Mouse (Mus musculus): Measurements from ENCODE around the gene Ctnna3. TPM values are rescaled to one million over a fixed set of nuclear protein-coding genes. Genes with fewer than 3 reads are reported as not detected.

The Ctnna3 gene
- total and polyA plus RNA-seq, 2 experiments, result 0.09 TPM; not detected in 1

DNA sequence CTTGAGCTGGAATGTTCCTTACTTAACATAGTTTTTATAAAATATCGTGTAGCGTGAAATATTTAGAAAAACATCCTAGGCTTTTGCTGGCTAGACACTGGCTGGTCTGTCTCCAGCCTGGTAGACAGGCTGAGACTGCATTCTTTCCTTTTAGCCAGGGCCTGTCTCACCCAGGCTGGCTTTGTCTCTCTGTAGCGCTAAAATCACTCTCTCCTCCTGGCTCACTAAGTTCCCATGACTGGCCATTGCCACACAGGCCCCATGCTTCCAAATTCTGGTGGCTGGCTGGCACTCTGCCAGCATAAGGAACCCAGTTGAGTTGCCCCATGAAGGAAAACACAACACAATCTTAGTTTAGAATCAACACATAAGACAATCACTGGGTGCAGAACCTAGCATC is 1450.0 kb downstream of the Ctnna3 start:
- Histone ChIP-seq H3K4me1 (ENCODE audit: control insufficient read depth, insufficient read depth, low read length) (no peaks in the 10 kb centered on the region), H3K27ac (replicated peaks; ENCODE audit: insufficient read depth, low read depth, low read length) (no peak overlapping the region), H3K36me3 (ENCODE audit: control insufficient read depth, insufficient read depth, low read length) (no peaks in the 10 kb centered on the region), H3K79me2 (ENCODE audit: control insufficient read depth, insufficient read depth, low read length) (no peaks in the 10 kb centered on the region), H3K4me3 (ENCODE audit: insufficient read depth, low read depth, low read length) (no peak overlapping the region), H3K9ac (ENCODE audit: low read depth, low read length) (no peak overlapping the region), H3K27me3 (ENCODE audit: control insufficient read depth, insufficient read depth, low read length) (no peaks in the 10 kb centered on the region)
- no peak for TF ChIP-seq CTCF (IDR thresholded peaks at IDR 0.05; ENCODE audit: low read depth, low read length)
- WGBS, result 80% methylated on average over 3 of the region's 3 CpGs
- no peak for DNase-seq (ENCODE audit: extremely low read depth, low read depth, low spot score)

DNA sequence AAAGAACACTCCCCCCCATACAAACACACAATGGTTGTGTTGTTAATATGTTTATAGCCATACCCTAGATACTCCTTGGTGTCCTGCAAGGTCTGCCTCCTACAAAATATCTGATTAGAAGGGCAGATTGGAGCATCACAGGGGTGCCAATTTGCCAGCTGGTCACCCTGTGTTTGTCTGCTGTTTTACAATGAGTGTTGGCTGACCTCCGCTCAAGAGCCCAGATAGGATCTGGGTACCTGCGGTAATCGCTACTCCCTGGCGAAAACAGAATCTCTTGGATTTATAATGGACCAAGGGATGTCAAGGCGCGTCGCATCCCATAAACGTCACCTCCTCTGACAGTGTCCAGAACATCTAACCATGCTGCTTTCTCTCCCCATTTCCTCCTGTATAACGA is 1457.0 kb downstream of the Ctnna3 start:
- H3K27ac ChIP-seq (replicated peaks; ENCODE audit: insufficient read depth, low read depth, low read length), result no peak overlapping the region
- H3K4me3 ChIP-seq (ENCODE audit: insufficient read depth, low read depth, low read length), result no peak overlapping the region
- H3K9ac ChIP-seq (ENCODE audit: low read depth, low read length), result no peak overlapping the region
- no peaks in the 10 kb centered on the region for H3K27me3 ChIP-seq (ENCODE audit: control insufficient read depth, insufficient read depth, low read length)
- H3K79me2 ChIP-seq (ENCODE audit: control insufficient read depth, insufficient read depth, low read length), result no peaks in the 10 kb centered on the region
- no peak for DNase-seq (ENCODE audit: extremely low read depth, low read depth, low spot score)
- H3K36me3 ChIP-seq (ENCODE audit: control insufficient read depth, insufficient read depth, low read length), result no peaks in the 10 kb centered on the region
- H3K4me1 ChIP-seq (ENCODE audit: control insufficient read depth, insufficient read depth, low read length), result no peaks in the 10 kb centered on the region
- 92% methylated on average over 9 of the region's 9 CpGs for WGBS
- no peak for TF ChIP-seq POLR2A (IDR thresholded peaks at IDR 0.05; ENCODE audit: extremely low read depth, insufficient read depth, low read length)
- no peak for TF ChIP-seq CTCF (IDR thresholded peaks at IDR 0.05; ENCODE audit: low read depth, low read length)

DNA sequence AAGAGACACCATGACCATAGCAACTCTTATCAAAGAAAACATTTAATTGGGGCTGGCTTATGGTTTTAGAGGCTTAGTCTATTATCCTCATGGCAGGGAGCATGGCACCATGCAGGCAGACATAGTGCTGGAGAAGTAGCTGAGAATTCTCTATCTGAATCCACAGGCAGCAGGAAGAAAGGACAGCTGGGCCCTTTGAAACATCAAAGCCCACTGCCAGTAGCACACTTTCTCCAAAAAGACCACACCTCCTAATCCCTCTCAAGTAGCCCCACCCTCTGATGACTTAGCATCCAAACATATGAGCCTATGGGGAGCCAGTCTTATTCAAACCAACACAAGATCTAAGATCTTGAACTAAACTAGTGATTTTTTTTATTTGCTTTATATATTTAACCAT is 1462.6 kb downstream of the Ctnna3 start:
- no peak for TF ChIP-seq CTCF (IDR thresholded peaks at IDR 0.05; ENCODE audit: low read depth, low read length)
- TF ChIP-seq POLR2A (IDR thresholded peaks at IDR 0.05; ENCODE audit: extremely low read depth, insufficient read depth, low read length), result no peak
- no peaks in the 10 kb centered on the region for H3K4me1 ChIP-seq (ENCODE audit: control insufficient read depth, insufficient read depth, low read length)
- no peak overlapping the region for H3K4me3 ChIP-seq (ENCODE audit: insufficient read depth, low read depth, low read length)
- no peaks in the 10 kb centered on the region for H3K79me2 ChIP-seq (ENCODE audit: control insufficient read depth, insufficient read depth, low read length)
- H3K9ac ChIP-seq (ENCODE audit: low read depth, low read length), result no peak overlapping the region
- H3K27me3 ChIP-seq (ENCODE audit: control insufficient read depth, insufficient read depth, low read length), result no peaks in the 10 kb centered on the region
- DNase-seq (ENCODE audit: extremely low read depth, low read depth, low spot score), result no peak
- no peaks in the 10 kb centered on the region for H3K36me3 ChIP-seq (ENCODE audit: control insufficient read depth, insufficient read depth, low read length)
- no peak overlapping the region for H3K27ac ChIP-seq (replicated peaks; ENCODE audit: insufficient read depth, low read depth, low read length)

DNA sequence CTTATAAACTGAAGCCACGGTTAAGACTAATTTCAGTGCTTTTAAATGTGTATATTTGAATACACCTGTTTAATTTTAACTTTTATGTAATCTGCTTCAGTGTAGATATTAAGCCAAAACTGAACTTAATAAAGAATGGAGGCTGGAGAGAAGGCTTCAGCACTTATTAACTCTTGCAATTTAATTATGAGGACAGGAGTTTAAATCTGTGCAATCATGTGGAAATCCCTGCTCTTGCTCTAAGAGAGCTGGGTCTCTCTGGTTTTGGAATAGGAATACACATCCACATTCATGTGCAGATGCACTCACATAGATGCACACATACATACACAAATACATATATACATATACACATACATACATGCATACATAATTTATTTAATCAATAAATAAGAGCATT is 1468.8 kb downstream of the Ctnna3 start:
- no peak for DNase-seq (ENCODE audit: extremely low read depth, low read depth, low spot score)
- WGBS, result 77% methylated on average over 1 of the region's 1 CpGs
- H3K36me3 ChIP-seq (ENCODE audit: control insufficient read depth, insufficient read depth, low read length), result no peaks in the 10 kb centered on the region
- no peaks in the 10 kb centered on the region for H3K79me2 ChIP-seq (ENCODE audit: control insufficient read depth, insufficient read depth, low read length)
- no peak overlapping the region for H3K9ac ChIP-seq (ENCODE audit: low read depth, low read length)
- TF ChIP-seq CTCF (IDR thresholded peaks at IDR 0.05; ENCODE audit: low read depth, low read length) (no peak), POLR2A (IDR thresholded peaks at IDR 0.05; ENCODE audit: extremely low read depth, insufficient read depth, low read length) (no peak)
- H3K4me3 ChIP-seq (ENCODE audit: insufficient read depth, low read depth, low read length), result no peak overlapping the region
- H3K4me1 ChIP-seq (ENCODE audit: control insufficient read depth, insufficient read depth, low read length), result no peaks in the 10 kb centered on the region
- H3K27me3 ChIP-seq (ENCODE audit: control insufficient read depth, insufficient read depth, low read length), result no peaks in the 10 kb centered on the region
- H3K27ac ChIP-seq (replicated peaks; ENCODE audit: insufficient read depth, low read depth, low read length), result no peak overlapping the region

DNA sequence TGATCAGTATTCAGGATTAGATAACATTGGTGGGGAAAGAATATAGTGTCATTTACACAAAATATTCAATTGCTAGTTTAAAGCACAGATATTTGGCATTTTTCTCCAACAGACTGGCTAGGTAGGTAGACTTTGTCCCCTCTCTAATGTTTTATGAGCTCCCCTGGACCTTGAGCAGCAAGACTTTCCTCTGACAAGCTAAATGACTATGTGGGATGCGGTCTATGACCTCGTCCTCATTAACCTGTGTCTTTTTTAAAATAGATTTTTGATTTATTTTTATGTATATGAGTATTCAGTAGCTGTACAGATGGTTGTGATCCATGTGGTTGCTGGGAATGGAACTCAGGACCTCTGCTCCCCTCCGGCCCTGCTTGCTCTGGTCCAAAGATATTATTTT is 1471.8 kb downstream of the Ctnna3 start:
- Histone ChIP-seq H3K9ac (ENCODE audit: low read depth, low read length) (no peak overlapping the region), H3K4me3 (ENCODE audit: insufficient read depth, low read depth, low read length) (no peak overlapping the region), H3K79me2 (ENCODE audit: control insufficient read depth, insufficient read depth, low read length) (no peaks in the 10 kb centered on the region), H3K4me1 (ENCODE audit: control insufficient read depth, insufficient read depth, low read length) (no peaks in the 10 kb centered on the region), H3K36me3 (ENCODE audit: control insufficient read depth, insufficient read depth, low read length) (no peaks in the 10 kb centered on the region), H3K27ac (replicated peaks; ENCODE audit: insufficient read depth, low read depth, low read length) (no peak overlapping the region), H3K27me3 (ENCODE audit: control insufficient read depth, insufficient read depth, low read length) (no peaks in the 10 kb centered on the region)
- no peak for TF ChIP-seq POLR2A (IDR thresholded peaks at IDR 0.05; ENCODE audit: extremely low read depth, insufficient read depth, low read length)
- TF ChIP-seq CTCF (IDR thresholded peaks at IDR 0.05; ENCODE audit: low read depth, low read length), result no peak
- 73% methylated on average over 3 of the region's 3 CpGs for WGBS
- DNase-seq (ENCODE audit: extremely low read depth, low read depth, low spot score), result no peak

DNA sequence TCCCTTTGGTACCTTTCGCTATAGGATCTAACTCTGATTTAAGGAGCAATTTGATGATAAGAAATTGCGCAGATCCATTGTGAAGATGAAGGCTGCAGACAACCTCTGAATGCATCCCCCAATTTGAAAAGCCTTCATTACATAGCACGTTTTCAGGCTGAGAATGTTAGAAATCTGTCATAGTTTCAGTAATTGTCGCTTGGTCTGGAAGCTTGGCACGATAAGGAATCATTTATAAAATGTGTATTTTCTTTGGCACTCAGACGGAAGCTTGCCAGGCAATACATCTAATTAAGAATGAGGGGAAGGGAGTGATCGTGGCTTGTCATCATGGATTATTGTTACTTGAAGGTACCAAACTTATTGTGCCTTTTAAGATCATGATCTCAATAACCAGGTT is 1511.1 kb downstream of the Ctnna3 start:
- no peaks in the 10 kb centered on the region for H3K79me2 ChIP-seq (ENCODE audit: control insufficient read depth, insufficient read depth, low read length)
- no peaks in the 10 kb centered on the region for H3K4me1 ChIP-seq (ENCODE audit: control insufficient read depth, insufficient read depth, low read length)
- no peak overlapping the region for H3K27ac ChIP-seq (replicated peaks; ENCODE audit: insufficient read depth, low read depth, low read length)
- no peak for DNase-seq (ENCODE audit: extremely low read depth, low read depth, low spot score)
- no peaks in the 10 kb centered on the region for H3K36me3 ChIP-seq (ENCODE audit: control insufficient read depth, insufficient read depth, low read length)
- no peak overlapping the region for H3K9ac ChIP-seq (ENCODE audit: low read depth, low read length)
- H3K27me3 ChIP-seq (ENCODE audit: control insufficient read depth, insufficient read depth, low read length), result no peaks in the 10 kb centered on the region
- TF ChIP-seq POLR2A (IDR thresholded peaks at IDR 0.05; ENCODE audit: extremely low read depth, insufficient read depth, low read length) (no peak), CTCF (IDR thresholded peaks at IDR 0.05; ENCODE audit: low read depth, low read length) (no peak)
- 78% methylated on average over 7 of the region's 7 CpGs for WGBS
- no peak overlapping the region for H3K4me3 ChIP-seq (ENCODE audit: insufficient read depth, low read depth, low read length)
